Mouse (Mus musculus) erythroblast, embryonic 14.5 days (primary cell): ENCODE measurements around the gene Nxpe3. TPM values are rescaled to one million over a fixed set of nuclear protein-coding genes. Genes with fewer than 3 reads are reported as not detected.

Source experiments
- H3K27me3 ChIP-seq: 2 replicates; pipeline ENCODE4 v1.6.1; 2012; ENCODE audit warnings: inconsistent platforms; ENCODE audit not compliant: control insufficient read depth
- H3K36me3 ChIP-seq: 2 replicates; pipeline ENCODE4 v1.6.1; 2012; ENCODE audit warnings: mild to moderate bottlenecking, inconsistent platforms; ENCODE audit not compliant: control insufficient read depth
- H3K4me1 ChIP-seq: 2 replicates; pipeline ENCODE4 v1.6.1; 2012; ENCODE audit warnings: inconsistent platforms; ENCODE audit not compliant: control insufficient read depth
- H3K4me3 ChIP-seq: replicated peaks from 2 replicates; pipeline ENCODE3; 2012; ENCODE audit warnings: moderate library complexity, mild to moderate bottlenecking, inconsistent platforms
- H3K9me3 ChIP-seq: 2 replicates; pipeline ENCODE4 v1.6.1; 2012; ENCODE audit warnings: low read length, inconsistent platforms, mixed read lengths; ENCODE audit not compliant: control insufficient read depth
- GATA1 ChIP-seq: IDR thresholded peaks from 2 replicates; pipeline ENCODE4 v1.6.1; 2012; ENCODE audit warnings: low read length, inconsistent platforms, mixed read lengths
- TAL1 ChIP-seq: IDR thresholded peaks from 3 replicates; pipeline ENCODE4 v1.6.1; 2012; ENCODE audit warnings: low read length, inconsistent platforms, mixed read lengths
- polyA plus RNA-seq: library from polyadenylated mRNA; stranded (reverse); fragments of >175 nt; gene quantifications from 2 replicates; pipeline ENCODE4 v1.2.3, GENCODE M21; 2012

The Nxpe3 gene
- 0.03 TPM in 1 of 2 replicates, not detected in the other for polyA plus RNA-seq

DNA sequence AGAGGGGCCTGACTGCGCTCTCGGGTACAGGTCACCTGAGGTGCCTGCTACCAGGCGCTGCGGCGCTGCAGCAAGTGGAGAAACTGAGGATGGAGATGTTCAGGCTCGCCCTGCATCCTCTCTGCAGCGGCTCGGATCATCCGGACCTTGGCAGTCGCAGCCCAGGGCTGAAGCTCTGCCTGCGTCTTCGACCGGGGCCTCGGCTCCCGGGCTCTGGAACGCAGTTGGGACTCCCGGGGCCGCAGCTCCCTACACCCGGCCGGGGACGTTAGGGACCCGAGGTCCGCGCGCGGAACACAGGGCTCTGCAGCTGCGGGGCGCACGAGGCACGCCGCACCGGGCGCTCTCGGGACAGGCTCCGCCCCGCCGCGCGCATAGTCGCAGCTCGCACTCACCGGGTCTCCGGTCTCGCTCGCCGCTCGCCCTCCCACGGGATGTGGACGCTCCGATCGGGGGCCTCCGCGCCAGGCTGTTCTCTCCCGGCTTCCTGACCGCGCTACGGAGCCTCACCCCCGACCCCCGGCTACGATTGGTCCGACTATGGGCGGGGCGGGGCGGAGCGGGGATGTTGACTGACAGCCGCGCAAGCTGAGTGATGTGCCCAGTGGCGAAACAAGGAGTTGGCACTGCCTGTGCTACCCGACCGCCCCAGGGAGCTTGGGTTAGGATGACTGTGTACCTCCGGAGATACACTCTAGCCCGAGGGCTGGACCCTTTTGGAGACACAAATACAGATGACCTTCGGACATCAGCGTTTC, at the start of gene Nxpe3:
Gene Nxpe3, minus strand, starts transcription at position 393 of the 758 bp plus-strand sequence.
- peaks cover 7% of the 10 kb centered on the region for H3K36me3 ChIP-seq
- TF ChIP-seq GATA1 (no peak), TAL1 (no peak)
- H3K4me1 ChIP-seq = peaks cover 54% of the 10 kb centered on the region
- H3K4me3 ChIP-seq = peak within 1 kb of the TSS; percentile 87
- H3K27me3 ChIP-seq = no peaks in the 10 kb centered on the region
- H3K9me3 ChIP-seq = no peaks in the 10 kb centered on the region

DNA sequence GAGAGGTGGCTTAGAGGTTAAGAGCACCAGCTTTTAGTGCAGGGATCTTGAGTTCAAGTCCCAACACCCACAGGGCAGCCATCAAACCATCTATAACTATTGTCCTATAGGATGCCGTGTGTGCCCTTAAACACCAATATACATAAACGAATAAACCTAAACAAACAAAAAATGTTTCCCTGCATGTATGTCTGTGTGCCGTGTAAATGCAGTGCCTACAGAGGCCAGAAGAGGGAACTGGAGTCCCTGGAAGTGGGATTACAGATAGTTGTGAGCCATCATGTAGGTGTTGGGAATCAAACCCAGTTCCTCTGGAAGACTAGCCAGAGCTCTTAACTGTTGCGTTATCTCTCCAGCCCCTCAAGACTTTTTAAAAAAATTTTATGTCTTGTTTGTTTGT, 45.7 kb upstream of the Nxpe3 start:
- H3K4me3 ChIP-seq = no peak overlapping the region
- H3K36me3 ChIP-seq = no peaks in the 10 kb centered on the region
- no peak for TF ChIP-seq GATA1
- TF ChIP-seq TAL1 = no peak
- peaks cover 3% of the 10 kb centered on the region; the same call in 1 of the 2 replicates for H3K9me3 ChIP-seq
- peaks cover 2% of the 10 kb centered on the region; the same call in 1 of the 2 replicates for H3K4me1 ChIP-seq
- 0 out of 2 replicates have a peak, but pooled peaks cover 2% of the 10 kb centered on the region for H3K27me3 ChIP-seq

DNA sequence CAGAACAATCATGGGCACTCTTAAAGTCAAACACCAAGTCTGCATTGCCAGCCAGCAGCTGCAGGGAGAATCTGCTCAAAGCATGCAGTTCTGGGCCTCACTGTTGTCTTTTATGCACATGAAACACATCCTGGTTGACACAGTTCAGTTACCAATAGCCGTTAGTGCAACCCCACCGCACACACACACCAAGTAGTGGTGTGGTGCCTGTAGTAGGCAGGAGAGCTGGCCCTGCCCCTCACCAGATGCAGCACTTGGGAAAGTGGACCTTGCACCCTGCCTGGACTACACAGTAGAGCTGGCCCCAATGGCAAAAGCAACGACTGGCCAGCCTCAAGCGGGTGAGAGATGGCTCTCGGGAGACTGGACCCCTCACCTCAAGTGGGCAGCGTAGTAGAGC, 44.6 kb upstream of the Nxpe3 start:
- no peaks in the 10 kb centered on the region for H3K36me3 ChIP-seq
- H3K4me1 ChIP-seq = peaks cover 10% of the 10 kb centered on the region
- H3K4me3 ChIP-seq = no peak overlapping the region
- H3K27me3 ChIP-seq = 0 out of 2 replicates have a peak, but pooled peaks cover 2% of the 10 kb centered on the region
- H3K9me3 ChIP-seq = peaks cover 3% of the 10 kb centered on the region; the same call in 1 of the 2 replicates
- TF ChIP-seq TAL1 = no peak
- TF ChIP-seq GATA1 = no peak

- Histone ChIP-seq H3K27me3 (0 out of 2 replicates have a peak, but pooled peaks cover 2% of the 10 kb centered on the region), H3K9me3 (peaks cover 3% of the 10 kb centered on the region; the same call in 1 of the 2 replicates), H3K4me3 (no peak overlapping the region), H3K36me3 (no peaks in the 10 kb centered on the region), H3K4me1 (peaks cover 12% of the 10 kb centered on the region)
- no peak for TF ChIP-seq GATA1
Observed at GRCm38 (mm10) chr16:55938761-55939160, 43.7 kb upstream of the Nxpe3 start.

- Histone ChIP-seq H3K9me3 (peaks cover 3% of the 10 kb centered on the region; the same call in 1 of the 2 replicates), H3K27me3 (no peaks in the 10 kb centered on the region), H3K4me3 (peak within 1 kb of the TSS; percentile 90), H3K36me3 (peaks cover 12% of the 10 kb centered on the region), H3K4me1 (peaks cover 20% of the 10 kb centered on the region)
- TF ChIP-seq TAL1 (peak; percentile 10; the same call in 1 of the 3 replicates), GATA1 (no peak)
Observed at GRCm38 (mm10) chr16:55934453-55935037, 39.5 kb upstream of the Nxpe3 start, which contains the start of gene Cep97. Cep97 (minus strand) TSS chr16:55934855.

DNA sequence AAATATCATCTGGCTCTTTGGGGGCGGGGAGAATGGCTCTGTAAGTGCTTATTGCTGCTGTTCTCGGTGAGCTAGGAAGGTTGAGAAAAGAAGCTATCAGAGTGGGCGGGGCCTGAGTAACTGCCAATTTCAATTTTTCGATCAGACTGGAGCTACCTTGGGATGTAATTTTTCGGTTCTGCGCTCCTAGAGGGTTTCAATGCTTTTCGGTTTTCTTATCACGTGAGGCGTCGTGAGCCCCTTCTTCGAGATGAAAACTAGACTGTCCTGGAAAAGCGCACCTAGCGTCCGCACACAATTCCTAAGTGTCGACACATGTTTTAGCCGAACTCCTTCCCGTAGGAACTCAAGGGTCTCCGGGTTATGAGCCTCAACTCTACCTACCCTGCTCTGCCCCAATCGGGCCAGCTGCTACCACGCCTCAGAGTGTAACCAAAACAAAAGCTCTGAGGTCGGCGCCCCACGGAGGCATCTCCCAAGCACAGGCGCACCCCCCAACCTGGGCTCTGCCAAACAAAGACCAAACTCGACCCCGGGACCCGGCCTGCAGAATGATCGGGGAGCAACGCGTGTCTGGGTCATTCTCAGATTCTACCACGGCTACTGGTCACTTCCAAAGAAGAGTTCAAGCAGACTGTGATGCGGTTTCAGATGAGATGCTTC, 38.7 kb upstream of the Nxpe3 start:
- no peak for TF ChIP-seq TAL1
- no peak for TF ChIP-seq GATA1
- Histone ChIP-seq H3K4me3 (peak overlapping the region; percentile 90), H3K4me1 (peaks cover 20% of the 10 kb centered on the region)

DNA sequence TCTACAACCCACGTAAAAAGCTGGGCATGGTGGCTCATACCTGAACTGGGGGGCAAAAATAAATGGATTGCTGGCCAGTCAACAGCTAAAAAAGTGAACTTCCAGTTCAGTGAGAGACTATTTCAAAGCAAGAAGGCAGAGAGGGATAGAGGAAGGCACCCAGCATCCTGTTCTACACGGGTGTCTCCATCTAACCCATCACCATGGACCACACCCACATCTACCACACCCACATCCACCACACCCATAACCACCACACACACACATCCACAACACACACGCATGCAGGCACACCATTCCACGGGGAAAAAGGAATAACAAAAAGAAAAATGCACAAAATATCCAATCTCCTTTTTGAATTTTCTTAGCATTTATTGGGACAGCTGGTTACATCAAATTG, 28.9 kb upstream of the Nxpe3 start:
- Histone ChIP-seq H3K9me3 (no peaks in the 10 kb centered on the region), H3K27me3 (no peaks in the 10 kb centered on the region), H3K4me3 (no peak overlapping the region), H3K36me3 (peaks cover 57% of the 10 kb centered on the region), H3K4me1 (peaks cover 18% of the 10 kb centered on the region)
- TF ChIP-seq GATA1 (no peak), TAL1 (no peak)

More for the DNA sequence above, 38.7 kb upstream of the Nxpe3 start:
- peaks cover 3% of the 10 kb centered on the region; the same call in 1 of the 2 replicates for H3K9me3 ChIP-seq
- H3K27me3 ChIP-seq = no peaks in the 10 kb centered on the region
- H3K36me3 ChIP-seq = peaks cover 20% of the 10 kb centered on the region

GRCm38 (mm10) chr16:55922079-55922478, 27.0 kb upstream of the Nxpe3 start:
- H3K4me3 ChIP-seq = no peak overlapping the region
- TF ChIP-seq TAL1 (no peak), GATA1 (no peak)
- H3K27me3 ChIP-seq = no peaks in the 10 kb centered on the region
- peaks cover 18% of the 10 kb centered on the region for H3K4me1 ChIP-seq
- H3K9me3 ChIP-seq = no peaks in the 10 kb centered on the region
- H3K36me3 ChIP-seq = peaks cover 61% of the 10 kb centered on the region

DNA sequence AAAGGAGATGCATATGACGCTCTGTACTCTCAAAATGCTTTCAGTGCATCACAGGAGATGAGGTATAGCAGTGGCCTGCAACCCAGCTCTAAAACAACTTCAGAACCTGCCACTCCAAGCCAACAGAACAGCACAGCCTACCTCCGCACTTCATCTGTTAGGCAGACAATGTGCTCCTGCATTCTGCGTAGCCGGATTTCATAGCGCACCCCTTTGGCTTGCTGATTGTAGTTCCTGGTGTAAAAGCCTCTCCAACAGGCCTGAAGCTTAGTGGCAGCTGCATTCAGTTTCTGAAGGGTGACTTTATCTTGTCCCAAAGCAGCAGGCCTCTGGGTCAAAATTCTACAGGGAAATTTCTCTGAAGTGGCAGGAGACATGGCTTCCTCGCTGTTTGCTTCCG, 19.6 kb upstream of the Nxpe3 start:
- H3K9me3 ChIP-seq = no peaks in the 10 kb centered on the region
- no peaks in the 10 kb centered on the region for H3K27me3 ChIP-seq
- no peaks in the 10 kb centered on the region for H3K4me1 ChIP-seq
- no peak for TF ChIP-seq GATA1
- TF ChIP-seq TAL1 = no peak
- H3K36me3 ChIP-seq = peaks cover 62% of the 10 kb centered on the region
- no peak overlapping the region for H3K4me3 ChIP-seq
